Mouse (Mus musculus) kidney, adult 18-20 months (tissue): ENCODE measurements around the gene Tead1.

Source experiments
- DNase-seq: peaks from one replicate; pipeline ENCODE4 v3.0.0; 2021

Tead1 gene

DNA sequence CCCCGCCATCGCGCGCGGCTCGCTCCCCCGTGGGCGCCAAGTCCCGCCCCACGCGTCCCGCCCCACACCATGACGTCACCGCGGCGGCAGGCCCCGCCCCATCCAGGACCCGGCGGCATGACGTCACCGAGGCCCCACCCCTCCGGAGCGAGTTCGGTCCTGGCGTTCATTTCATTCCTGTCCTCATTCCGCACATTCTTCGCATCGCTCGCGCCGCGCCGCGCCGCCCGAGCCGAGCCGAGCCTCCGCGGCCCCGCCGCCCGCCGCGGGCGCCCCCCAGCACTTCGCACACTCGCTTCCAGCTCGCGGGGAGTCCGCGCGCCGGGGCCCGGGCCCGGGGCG lies at the start of gene Tead1:
Tead1 (plus strand) TSS at position 148 of the 342 bp plus-strand sequence.
- peak; percentile 96 for DNase-seq

GRCm38 (mm10) chr7:112634505-112635213 lies 44.5 kb upstream of the Tead1 start:
- no peak for DNase-seq

- DNase-seq, result no peak
Measured at GRCm38 (mm10) chr7:112635936-112636335, 43.2 kb upstream of the Tead1 start.

- DNase-seq, result no peak
Measured at GRCm38 (mm10) chr7:112643866-112644543, 35.1 kb upstream of the Tead1 start.

- DNase-seq, result peak; percentile 13
Measured at GRCm38 (mm10) chr7:112644701-112645100, 34.4 kb upstream of the Tead1 start.

- no peak for DNase-seq
Measured at GRCm38 (mm10) chr7:112645724-112646123, 33.4 kb upstream of the Tead1 start.

GRCm38 (mm10) chr7:112647417-112647816 lies 31.7 kb upstream of the Tead1 start:
- no peak for DNase-seq

DNA sequence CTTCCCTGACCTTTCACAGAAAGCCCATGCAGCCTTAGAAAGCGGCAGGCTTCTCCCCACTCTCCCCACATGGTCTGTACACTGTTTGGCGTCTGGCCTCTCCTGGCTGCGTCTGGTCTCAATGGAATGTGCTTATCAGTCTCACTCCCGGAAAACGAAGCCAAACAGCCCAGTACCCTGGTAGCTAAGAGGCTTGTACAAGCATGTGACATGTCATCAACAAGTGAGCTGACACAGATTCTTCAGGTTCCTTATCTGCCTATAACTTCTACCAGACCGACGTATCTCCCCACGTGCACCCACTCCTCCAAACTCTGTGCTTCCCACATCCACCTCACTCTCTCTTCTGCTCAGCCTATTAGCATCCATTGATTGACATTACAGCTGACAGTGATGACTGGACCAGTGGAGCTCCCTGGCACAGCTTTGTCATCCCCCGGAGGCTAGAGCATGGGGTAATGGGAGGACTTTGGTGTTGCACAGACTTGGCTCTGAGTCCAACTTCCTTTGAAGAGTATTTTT lies 22.9 kb upstream of the Tead1 start:
- DNase-seq, result peak; percentile 22

DNA sequence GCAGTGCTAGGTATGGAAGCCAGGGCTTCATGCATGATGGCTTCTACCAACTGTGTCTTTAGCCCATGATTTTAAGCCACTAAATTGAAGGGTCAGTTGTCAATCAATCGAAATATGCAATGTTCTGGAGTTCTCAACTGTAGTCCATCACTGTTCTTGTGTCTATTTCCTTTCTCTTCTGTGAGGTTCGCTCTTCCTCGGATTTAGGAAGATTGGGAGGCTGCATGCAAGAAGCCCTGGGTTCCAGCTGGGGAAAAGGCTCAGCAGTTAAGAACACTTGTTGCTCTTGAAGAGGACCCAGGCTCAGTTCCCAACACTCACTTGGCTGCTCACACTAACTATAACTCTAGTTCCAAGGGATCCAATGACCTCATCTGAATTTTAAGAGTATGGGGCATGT lies 20.2 kb upstream of the Tead1 start:
- no peak for DNase-seq

DNA sequence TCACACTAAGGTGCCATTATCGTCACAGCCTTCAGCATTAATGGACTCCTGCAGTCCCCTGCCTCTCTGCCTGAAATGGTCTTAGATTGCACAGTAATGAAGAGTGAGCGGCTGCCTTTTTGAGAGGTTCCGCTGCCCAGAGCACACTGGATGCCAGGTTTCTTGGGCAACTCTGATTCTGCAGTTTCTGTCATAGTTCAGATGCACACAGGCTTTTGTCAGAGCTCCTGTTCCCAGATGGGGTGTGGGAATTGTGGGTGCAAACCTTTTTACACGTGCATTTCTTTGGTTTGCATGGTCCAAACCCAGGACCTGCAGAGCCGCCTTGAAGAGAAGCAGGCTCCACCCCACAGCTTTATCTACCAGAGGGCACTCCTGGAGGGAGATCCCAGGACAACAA lies 19.3 kb upstream of the Tead1 start:
- DNase-seq, result no peak

- DNase-seq, result no peak
Measured at GRCm38 (mm10) chr7:112660325-112660724, 18.8 kb upstream of the Tead1 start.

DNA sequence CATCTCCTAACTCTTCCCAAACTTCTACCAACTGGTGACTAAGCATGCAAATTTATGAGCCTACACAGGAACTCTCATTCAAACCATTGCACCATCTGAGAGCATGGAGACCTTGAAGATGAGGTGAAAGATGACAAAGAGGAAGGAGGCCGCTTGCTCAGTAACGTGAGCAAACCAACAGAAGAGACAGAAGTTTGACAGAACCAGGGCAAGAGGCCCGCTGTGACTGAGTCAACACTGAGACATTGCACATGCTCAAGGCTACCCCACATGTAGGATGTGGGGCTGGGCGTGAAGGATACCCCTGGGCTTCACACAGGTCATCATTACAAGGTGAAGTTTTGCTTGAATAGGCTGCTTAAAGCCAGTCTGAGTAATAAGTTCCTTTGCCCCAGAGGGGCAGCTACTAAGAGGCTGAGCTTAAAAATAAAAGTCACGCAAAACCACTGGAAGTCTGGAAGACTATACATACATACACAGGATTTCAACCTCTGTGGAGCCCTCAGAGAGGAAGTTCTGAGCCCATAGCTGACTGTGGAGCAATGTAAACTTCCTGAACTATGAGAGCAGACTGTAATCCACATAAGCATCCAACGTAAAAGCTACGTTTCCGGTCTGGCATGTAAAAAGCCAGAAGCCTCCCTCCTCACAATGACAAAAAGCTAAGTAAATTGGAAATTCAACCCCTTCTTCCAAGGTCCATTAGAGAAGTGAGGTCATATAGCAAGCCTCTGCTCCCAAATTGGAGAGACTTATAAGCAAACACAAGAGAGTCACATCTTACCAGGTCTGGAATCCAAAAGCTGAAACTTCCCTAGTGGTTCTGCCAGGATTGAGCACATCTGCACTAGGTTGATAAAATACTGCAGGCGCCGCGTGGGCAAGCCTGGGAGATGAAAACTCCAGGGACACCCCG lies 16.5 kb upstream of the Tead1 start:
- DNase-seq, result no peak

DNA sequence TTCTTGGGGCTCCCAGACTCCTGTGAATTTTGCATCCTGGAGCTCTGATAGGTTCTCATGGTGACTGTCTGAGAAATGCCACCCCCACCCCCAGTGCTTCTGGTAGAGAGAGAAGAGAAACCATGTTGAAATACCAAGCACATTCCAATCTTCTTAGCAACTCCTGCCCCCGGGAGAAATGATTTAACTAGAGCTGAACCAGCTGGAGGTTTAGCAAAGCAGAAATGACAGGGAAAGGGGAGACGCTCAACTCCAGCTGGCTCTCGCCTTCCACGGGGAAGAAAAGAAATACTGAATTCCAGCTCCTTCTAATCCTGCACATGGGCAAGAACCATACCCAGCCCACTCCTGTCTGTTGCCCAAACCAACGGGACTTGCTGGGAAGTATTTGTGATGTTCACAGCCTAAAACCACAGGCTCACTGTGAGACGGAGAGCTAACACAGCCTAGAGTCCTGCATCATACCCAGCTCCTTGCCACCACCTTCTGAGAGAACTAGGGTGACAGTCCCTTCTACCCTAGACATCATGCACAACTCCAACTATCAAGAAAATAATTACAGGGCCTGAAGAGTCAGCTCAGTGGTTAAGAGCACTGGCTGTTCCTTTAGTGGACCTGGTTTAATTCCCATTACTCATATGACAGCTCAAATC lies 15.7 kb upstream of the Tead1 start:
- peak; percentile 37 for DNase-seq

GRCm38 (mm10) chr7:112669993-112670392 lies 9.1 kb upstream of the Tead1 start:
- no peak for DNase-seq

DNA sequence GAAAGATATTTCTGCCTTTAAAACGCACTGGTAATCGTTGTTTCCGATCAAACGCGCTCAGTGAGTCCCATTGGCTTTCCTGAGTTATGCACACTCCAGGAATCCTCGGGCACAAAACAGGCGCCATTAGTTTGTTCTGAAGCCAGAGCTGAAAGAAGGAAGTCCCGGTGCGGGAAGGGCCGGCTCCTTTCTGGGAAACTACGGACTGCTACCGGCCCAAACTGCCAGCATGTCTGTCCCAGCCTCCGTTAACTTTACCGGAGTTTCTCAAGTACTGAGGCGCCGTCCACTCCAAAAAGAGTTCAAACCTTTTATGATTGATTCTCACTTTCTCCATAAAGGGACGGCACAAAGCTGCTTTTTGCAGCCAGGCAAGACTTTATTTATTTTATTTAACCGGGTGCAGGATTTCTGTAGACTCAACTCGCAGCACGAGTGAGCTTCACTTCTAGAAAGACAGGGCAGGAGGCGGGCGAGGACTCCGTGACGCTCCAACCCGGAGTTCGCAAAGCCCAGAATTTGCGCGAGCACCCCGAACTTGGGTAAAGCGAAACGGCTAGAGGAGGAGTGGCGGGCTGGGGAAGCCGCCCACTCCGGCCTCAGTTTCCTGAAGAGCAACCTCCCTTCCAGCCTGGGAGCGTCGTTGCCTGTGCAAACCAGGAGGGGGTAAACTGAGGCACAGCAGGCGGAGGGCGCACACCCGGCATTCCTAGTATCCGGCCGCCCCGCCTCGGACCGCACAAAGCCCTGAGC lies 524 bp upstream of the Tead1 start:
- peak; percentile 72 for DNase-seq

GRCm38 (mm10) chr7:112679513-112680245 lies 561 bp downstream of the Tead1 start:
- DNase-seq, result peak; percentile 83

DNA sequence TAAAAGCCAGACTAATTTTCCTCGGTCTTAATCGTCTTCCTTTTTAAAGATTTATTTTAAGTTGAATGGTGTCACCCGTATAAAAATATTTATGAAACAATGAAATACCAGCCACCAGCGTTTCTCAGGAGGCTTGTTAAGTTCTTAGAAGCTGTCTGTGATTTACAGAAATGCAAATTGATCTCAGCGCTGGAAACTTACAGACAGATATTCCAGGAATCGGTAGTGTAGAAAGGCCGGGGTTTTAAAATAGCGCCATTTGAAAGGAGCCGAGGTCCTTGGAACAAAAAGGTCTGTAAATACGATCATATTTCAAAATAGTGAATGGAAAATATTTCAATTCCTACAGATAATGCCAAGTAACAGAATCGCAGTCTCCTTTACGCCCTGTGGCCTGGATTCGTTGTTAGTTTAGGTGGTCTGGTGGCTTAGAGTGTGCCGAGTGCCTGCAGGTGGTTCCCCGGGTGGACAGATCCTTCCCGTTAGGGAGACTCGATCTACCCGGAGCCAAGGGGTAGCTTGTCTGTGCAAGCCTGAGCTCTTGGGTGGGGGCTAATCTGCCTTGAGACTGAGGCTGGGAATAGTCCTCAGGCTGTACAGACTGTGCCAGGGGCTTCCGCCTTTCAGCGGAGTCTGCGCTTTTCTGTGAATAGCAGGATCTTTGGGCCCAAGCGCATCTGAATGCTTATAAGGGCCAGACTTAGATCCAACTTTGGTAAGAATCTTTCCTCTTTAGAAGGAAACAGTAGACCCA lies 1.6 kb downstream of the Tead1 start:
- peak; percentile 70 for DNase-seq

- no peak for DNase-seq
Measured at GRCm38 (mm10) chr7:112684626-112685561, 5.8 kb downstream of the Tead1 start.

GRCm38 (mm10) chr7:112685993-112686392 lies 6.9 kb downstream of the Tead1 start:
- no peak for DNase-seq
